Mouse (Mus musculus) kidney, adult 2 months (tissue): ENCODE results near the gene Camkk1. TPM values are rescaled to one million over a fixed set of nuclear protein-coding genes. Genes with fewer than 3 reads are reported as not detected.

Experiments
- DNase-seq: peaks from one replicate; pipeline ENCODE4 v3.0.0; 2021
- H3K27ac ChIP-seq: fragments of 200-500 bp; 2 replicates; pipeline ENCODE4 v1.5.1; 2012; ENCODE audit warnings: low read depth, low read length, control low read depth, inconsistent platforms; ENCODE audit not compliant: insufficient read depth
- H3K27me3 ChIP-seq: fragments of 200-500 bp; replicated peaks from 2 replicates; pipeline ENCODE4 v1.6.1; 2012; ENCODE audit warnings: mild to moderate bottlenecking, moderate library complexity, low read length, inconsistent platforms; ENCODE audit not compliant: control insufficient read depth, insufficient read depth
- H3K36me3 ChIP-seq: fragments of 200-500 bp; 2 replicates; pipeline ENCODE4 v1.6.1; 2012; ENCODE audit warnings: mild to moderate bottlenecking, moderate library complexity, low read length, inconsistent platforms; ENCODE audit not compliant: control insufficient read depth, insufficient read depth
- H3K4me1 ChIP-seq: fragments of 200-500 bp; 2 replicates; pipeline ENCODE4 v1.6.1; 2011; ENCODE audit warnings: low read length; ENCODE audit not compliant: control insufficient read depth, insufficient read depth
- H3K4me3 ChIP-seq: fragments of 200-500 bp; 2 replicates; pipeline ENCODE4 v1.5.1; 2011; ENCODE audit warnings: mild to moderate bottlenecking, low read depth, low read length, control low read depth; ENCODE audit not compliant: insufficient read depth
- CTCF ChIP-seq: fragments of 200-500 bp; conservative IDR thresholded peaks from 2 replicates; pipeline ENCODE4 v1.5.1; 2011; ENCODE audit warnings: low read depth, mild to moderate bottlenecking, control low read depth, low read length, moderate library complexity, mixed read lengths; ENCODE audit not compliant: insufficient read depth, insufficient read length
- POLR2A ChIP-seq: fragments of 200-500 bp; IDR thresholded peaks from one replicate; pipeline ENCODE4 v1.6.1; 2011; ENCODE audit warnings: low read depth, low read length, control low read depth
- whole genome bisulfite sequencing: fragments of 180-500 bp; shearing (Covaris S2); methylation state at CpG from one replicate; pipeline ENCODE4 v1.1.7; 2018; 5-methylcytosine and 5-hydroxymethylcytosine counted together
- polyA plus RNA-seq: library from polyadenylated mRNA; depleted of rRNA; stranded (reverse); fragments of >200 nt; gene quantifications from 2 replicates; pipeline ENCODE4 v1.2.3, GENCODE M21; 2012

The Camkk1 gene
- polyA plus RNA-seq, 1 experiment: 1.1 TPM

GRCm38 (mm10) chr11:73006377-73006776 is 12.4 kb upstream of the Camkk1 start:
- no peak overlapping the region for H3K4me3 ChIP-seq
- peak; percentile 77 for DNase-seq
- H3K36me3 ChIP-seq: no peaks in the 10 kb centered on the region
- H3K27ac ChIP-seq: no peak overlapping the region
- H3K27me3 ChIP-seq: no peaks in the 10 kb centered on the region
- TF ChIP-seq CTCF: peak; percentile 97
- no peak for TF ChIP-seq POLR2A
- H3K4me1 ChIP-seq: no peaks in the 10 kb centered on the region
- 1% methylated on average over 2 of the region's 2 CpGs for WGBS

GRCm38 (mm10) chr11:73007113-73007512 is 11.7 kb upstream of the Camkk1 start:
- DNase-seq: no peak
- 59% methylated on average over 3 of the region's 3 CpGs for WGBS
- Histone ChIP-seq H3K27me3 (no peaks in the 10 kb centered on the region), H3K36me3 (no peaks in the 10 kb centered on the region), H3K4me1 (no peaks in the 10 kb centered on the region), H3K4me3 (no peak overlapping the region), H3K27ac (no peak overlapping the region)
- TF ChIP-seq CTCF: no peak
- TF ChIP-seq POLR2A: no peak

GRCm38 (mm10) chr11:73007698-73008481 is 10.9 kb upstream of the Camkk1 start:
- TF ChIP-seq POLR2A: no peak
- TF ChIP-seq CTCF: peak; percentile 86
- H3K27ac ChIP-seq: no peak overlapping the region
- H3K27me3 ChIP-seq: no peaks in the 10 kb centered on the region
- WGBS: 58% methylated on average over 11 of the region's 11 CpGs
- no peaks in the 10 kb centered on the region for H3K36me3 ChIP-seq
- H3K4me1 ChIP-seq: no peaks in the 10 kb centered on the region
- DNase-seq: peak; percentile 65
- H3K4me3 ChIP-seq: no peak overlapping the region

- H3K27ac ChIP-seq: no peak overlapping the region
- H3K27me3 ChIP-seq: no peaks in the 10 kb centered on the region
- peaks cover 3% of the 10 kb centered on the region; the same call in 1 of the 2 replicates for H3K4me1 ChIP-seq
- no peak for DNase-seq
- 77% methylated on average over 2 of the region's 2 CpGs for WGBS
- H3K4me3 ChIP-seq: no peak overlapping the region
- no peak for TF ChIP-seq CTCF
- no peak for TF ChIP-seq POLR2A
- H3K36me3 ChIP-seq: no peaks in the 10 kb centered on the region
Measured at GRCm38 (mm10) chr11:73008826-73009225, 10.0 kb upstream of the Camkk1 start.

GRCm38 (mm10) chr11:73009531-73010274 is 9.1 kb upstream of the Camkk1 start:
- 73% methylated on average over 13 of the region's 13 CpGs for WGBS
- TF ChIP-seq CTCF (no peak), POLR2A (no peak)
- DNase-seq: no peak
- Histone ChIP-seq H3K27me3 (no peaks in the 10 kb centered on the region), H3K4me1 (peaks cover 4% of the 10 kb centered on the region; the same call in 1 of the 2 replicates), H3K36me3 (no peaks in the 10 kb centered on the region), H3K27ac (no peak overlapping the region), H3K4me3 (no peak overlapping the region)

GRCm38 (mm10) chr11:73013981-73014380 is 4.8 kb upstream of the Camkk1 start:
- Histone ChIP-seq H3K27me3 (no peaks in the 10 kb centered on the region), H3K4me3 (no peak overlapping the region), H3K27ac (no peak overlapping the region), H3K36me3 (no peaks in the 10 kb centered on the region), H3K4me1 (peaks cover 7% of the 10 kb centered on the region)
- TF ChIP-seq CTCF: no peak
- TF ChIP-seq POLR2A: no peak
- 52% methylated on average over 5 of the region's 5 CpGs for WGBS
- DNase-seq: peak; percentile 84

- no peak overlapping the region for H3K27ac ChIP-seq
- no peaks in the 10 kb centered on the region for H3K36me3 ChIP-seq
- peak; percentile 87 for DNase-seq
- H3K4me3 ChIP-seq: no peak overlapping the region
- WGBS: 58% methylated on average over 4 of the region's 4 CpGs
- TF ChIP-seq POLR2A (no peak), CTCF (no peak)
- H3K4me1 ChIP-seq: peaks cover 7% of the 10 kb centered on the region
- H3K27me3 ChIP-seq: no peaks in the 10 kb centered on the region
Measured at GRCm38 (mm10) chr11:73014831-73015344, 3.9 kb upstream of the Camkk1 start.
